In the genomic region with DNA sequence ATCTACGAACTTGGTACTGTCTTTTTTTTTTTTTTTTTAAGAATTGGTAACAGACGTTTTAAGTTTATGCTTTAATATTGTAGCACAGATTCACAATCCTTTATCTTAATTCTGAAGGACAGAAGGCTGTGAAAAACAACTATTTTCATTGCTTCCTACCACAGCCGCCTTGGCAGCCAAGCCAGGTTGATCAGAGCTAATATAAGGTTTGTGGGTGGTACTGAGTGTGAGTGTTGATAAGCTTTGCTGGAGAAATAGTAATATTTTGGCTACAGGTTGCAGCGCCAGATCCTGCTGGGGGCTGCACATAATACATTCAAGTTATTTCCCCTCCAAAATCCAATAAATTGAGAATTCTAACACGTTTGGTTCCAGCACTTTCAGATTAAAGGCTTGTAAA, we compare ENCODE assay signal across 8 mouse cellular contexts. TPM values are rescaled to one million over a fixed set of nuclear protein-coding genes. Genes with fewer than 3 reads are reported as not detected.
A peak's percentile ranks its signal among the peaks of the same experiment; 100 is the strongest.
DNase-seq lines count a peak whose midpoint lies in the region; ATAC-seq and TF ChIP-seq lines count a peak whose summit lies in the region.

No protein-coding gene starts in this region.

- 24% methylated on average over 5 of the region's 5 CpGs for WGBS in heart, adult 2 months
- 55% methylated on average over 5 of the region's 5 CpGs for WGBS in forebrain, postnatal 0 days
- 20% methylated on average over 5 of the region's 5 CpGs for WGBS in liver, embryonic 16.5 days (ENCODE audit: insufficient replicate concordance)

- no peak overlapping the region; the same call in 1 of the 2 replicates for H3K27ac ChIP-seq in heart, adult 2 months
- no peak overlapping the region for H3K27ac ChIP-seq in ES-E14 (ENCODE audit: insufficient read depth, low read depth, low read length, poor library complexity, severe bottlenecking)
- no peak overlapping the region for H3K27ac ChIP-seq in forebrain, postnatal 0 days (ENCODE audit: low read depth, low read length)
- 0 out of 2 replicates have a peak overlapping the region, but pooled peaks have one; percentile 9 for H3K27ac ChIP-seq in liver, embryonic 16.5 days (ENCODE audit: low read length)

- no peak for ATAC-seq in forebrain, postnatal 0 days
- ATAC-seq in liver, embryonic 16.5 days (ENCODE audit: low read depth) = no peak

- H3K9me3 ChIP-seq in ES-E14 (ENCODE audit: control insufficient read depth, insufficient read depth, low read depth, low read length) = no peaks in the 10 kb centered on the region
- H3K9me3 ChIP-seq in forebrain, postnatal 0 days (ENCODE audit: low read length) = no peaks in the 10 kb centered on the region
- no peaks in the 10 kb centered on the region for H3K9me3 ChIP-seq in liver, embryonic 16.5 days (replicated peaks; ENCODE audit: control insufficient read depth, low read length)

- H3K4me2 ChIP-seq in forebrain, postnatal 0 days (ENCODE audit: low read depth) = peak overlapping the region; percentile 60
- peak overlapping the region; percentile 85 for H3K4me2 ChIP-seq in liver, embryonic 16.5 days (ENCODE audit: low read depth, low read length)

- H3K4me1 ChIP-seq in heart, adult 2 months (ENCODE audit: control insufficient read depth, insufficient read depth, low read length) = peaks cover 6% of the 10 kb centered on the region
- peaks cover 0 to 6% of the 10 kb centered on the region in 2 experiments; a peak in 2 of 4 replicates for H3K4me1 ChIP-seq in ES-E14 (ENCODE audit: control insufficient read depth in 2 of 2, insufficient read depth in 2 of 2, low read length in 2 of 2, poor library complexity in 1 of 2)
- H3K4me1 ChIP-seq in forebrain, postnatal 0 days (ENCODE audit: insufficient read depth) = peaks cover 15% of the 10 kb centered on the region
- peaks cover 8% of the 10 kb centered on the region for H3K4me1 ChIP-seq in liver, embryonic 16.5 days (ENCODE audit: control insufficient read depth, low read depth, low read length)

- DNase-seq in heart, adult 2 months = no peak
- no peak for DNase-seq in heart, adult 18-20 months
- no peak for DNase-seq in ES-E14 (ENCODE audit: low read depth, low spot score)
- no peak for DNase-seq in forebrain, postnatal 0 days
- DNase-seq in ovary, postnatal 36 days (ENCODE audit: low spot score) = no peak
- no peak for DNase-seq in yolk sac, embryonic 10.5 days (ENCODE audit: low spot score)
- no peak for DNase-seq in retina, postnatal 1 day

- peak overlapping the region; percentile 79 for H3K4me3 ChIP-seq in heart, adult 2 months
- H3K4me3 ChIP-seq in ES-E14 (ENCODE audit: insufficient read depth in 1 of 2, low read depth in 1 of 2, low read length in 2 of 2, poor library complexity in 1 of 2, severe bottlenecking in 1 of 2) = peak overlapping the region; percentile 27 to 96; a peak in 3 of 4 replicates
- H3K4me3 ChIP-seq in forebrain, postnatal 0 days (ENCODE audit: low read depth, low read length) = peak overlapping the region; percentile 65
- H3K4me3 ChIP-seq in liver, embryonic 16.5 days (ENCODE audit: low read depth, low read length) = peak overlapping the region; percentile 50

- H3K36me3 ChIP-seq in heart, adult 2 months (ENCODE audit: control insufficient read depth, insufficient read depth, low read length) = peaks cover 23% of the 10 kb centered on the region
- H3K36me3 ChIP-seq in ES-E14 (ENCODE audit: control insufficient read depth, insufficient read depth, low read length, poor library complexity, severe bottlenecking) = peaks cover 8% of the 10 kb centered on the region
- peaks cover 18% of the 10 kb centered on the region for H3K36me3 ChIP-seq in forebrain, postnatal 0 days (ENCODE audit: insufficient read depth)
- peaks cover 10% of the 10 kb centered on the region for H3K36me3 ChIP-seq in liver, embryonic 16.5 days (ENCODE audit: control insufficient read depth, insufficient read depth)

- TF ChIP-seq CTCF in heart, adult 2 months (IDR thresholded peaks at IDR 0.05) = no peak
- no peak for TF ChIP-seq CTCF in forebrain, postnatal 0 days (IDR thresholded peaks at IDR 0.05; ENCODE audit: low read depth)

- no peaks in the 10 kb centered on the region for H3K27me3 ChIP-seq in heart, adult 2 months (ENCODE audit: control insufficient read depth, insufficient read depth, low read length)
- H3K27me3 ChIP-seq in forebrain, postnatal 0 days (ENCODE audit: insufficient read depth, low read length) = no peaks in the 10 kb centered on the region
- H3K27me3 ChIP-seq in liver, embryonic 16.5 days (ENCODE audit: control insufficient read depth, insufficient read depth, low read depth, low read length) = no peaks in the 10 kb centered on the region

- in situ Hi-C loops in ES-E14 (cut with MboI; ENCODE audit: low sequenced_read_pairs in 2 of 2, unreplicated experiment in 2 of 2) = no loop called here

- H3K79me2 ChIP-seq in heart, adult 2 months (replicated peaks; ENCODE audit: control insufficient read depth, insufficient read depth, low read length) = no peaks in the 10 kb centered on the region

- intact Hi-C loops in heart, adult 2 months (cut with DNase I) = loop anchor here (5.0 kb wide), 1 partner anchor 85 kb away; no protein-coding TSS in a partner anchor

- TF ChIP-seq POLR2A in heart, adult 2 months (IDR thresholded peaks at IDR 0.05; ENCODE audit: insufficient read depth, low read depth, low read length) = no peak

- no peak overlapping the region for H3K9ac ChIP-seq in heart, adult 2 months (ENCODE audit: low read depth, low read length)
- no peak overlapping the region; the same call in 1 of the 2 replicates for H3K9ac ChIP-seq in ES-E14 (ENCODE audit: insufficient read depth, low read depth, low read length, poor library complexity, severe bottlenecking)
- H3K9ac ChIP-seq in forebrain, postnatal 0 days = 0 out of 2 replicates have a peak overlapping the region, but pooled peaks have one; percentile 25
- H3K9ac ChIP-seq in liver, embryonic 16.5 days (ENCODE audit: low read depth, low read length) = 0 out of 2 replicates have a peak overlapping the region, but pooled peaks have one; percentile 10

- TF ChIP-seq EP300 in heart, adult 2 months (IDR thresholded peaks at IDR 0.05; ENCODE audit: insufficient read depth, low read depth, low read length) = no peak

TF ChIP-seq in ES-E14, 5 proteins besides CTCF, POLR2A, EP300 and RAD21:
- TF ChIP-seq CHD2 (IDR thresholded peaks at IDR 0.05; ENCODE audit: low read depth, low read length) (no peak), ZC3H11A (IDR thresholded peaks at IDR 0.05; ENCODE audit: borderline replicate concordance, low read depth, low read length) (no peak), ZNF384 (IDR thresholded peaks at IDR 0.05; ENCODE audit: low read depth, low read length) (no peak), HCFC1 (IDR thresholded peaks at IDR 0.05; ENCODE audit: borderline replicate concordance, insufficient read depth, low read length) (no peak), MAFK (IDR thresholded peaks at IDR 0.05; ENCODE audit: insufficient read depth, low read depth, low read length) (no peak)

RNA-seq across cellular contexts. Expression of a gene that starts 1.1 kb away (rescaled TPM):
- 10 to 100 TPM; 18.4 to 23.0 TPM for total RNA-seq in heart, adult 2 months (2021)
- 14.3 and 16.6 TPM in 2 replicates for polyA plus RNA-seq in heart, adult 2 months (2012; rRNA removed)
- 10 to 100 TPM; 22.8 to 23.7 TPM for total RNA-seq in heart, adult 18-20 months (2021)
- 35.6 and 48.3 TPM in 2 replicates for total RNA-seq in ES-E14 (2012; rRNA removed)
- total RNA-seq in forebrain, postnatal 0 days (2014; rRNA removed) = 42.7 and 50.0 TPM in 2 replicates
- 11.1 and 16.1 TPM in 2 replicates for polyA plus RNA-seq in forebrain, postnatal 0 days (2015; fragmentation: Nextera tagmentation; extraction: Ambion mirVana)
- 11.9 and 12.2 TPM in 2 replicates for polyA plus RNA-seq in liver, embryonic 16.5 days (2015; fragmentation: Nextera tagmentation; extraction: Ambion mirVana)

RNA-seq across cellular contexts. Expression of a gene that starts 56.9 kb away (rescaled TPM):
- total RNA-seq in heart, adult 2 months (2021) = under 1 TPM; 0.32 to 0.37 TPM
- polyA plus RNA-seq in heart, adult 2 months (2012; rRNA removed) = 0.94 and 1.2 TPM in 2 replicates
- total RNA-seq in heart, adult 18-20 months (2021) = under 1 TPM; 0.28 to 0.50 TPM
- 3.8 and 7.3 TPM in 2 replicates for total RNA-seq in ES-E14 (2012; rRNA removed)
- total RNA-seq in forebrain, postnatal 0 days (2014; rRNA removed) = 35.9 and 54.7 TPM in 2 replicates
- 8.2 and 12.1 TPM in 2 replicates for polyA plus RNA-seq in forebrain, postnatal 0 days (2015; fragmentation: Nextera tagmentation; extraction: Ambion mirVana)
- 5.4 and 8.0 TPM in 2 replicates for polyA plus RNA-seq in liver, embryonic 16.5 days (2015; fragmentation: Nextera tagmentation; extraction: Ambion mirVana)

Comparison
In these comparisons a context has a peak if more than half of its experiments do, and no peak if none do; other contexts are left out.
1. H3K9ac ChIP-seq: peak in forebrain, postnatal 0 days (single experiment) and liver, embryonic 16.5 days (single experiment); none in heart, adult 2 months (single experiment) and ES-E14 (single experiment).
2. Peak in every context shown above with its lines, with median percentiles within 50 percentile points of each other: H3K4me3 ChIP-seq.